Comparison of ENCODE assay signal across 8 mouse cellular contexts in genomic region chr16:5244411-5244810, GRCm38 (mm10). TPM values are rescaled to one million over a fixed set of nuclear protein-coding genes. Genes with fewer than 3 reads are reported as not detected.
DNase-seq lines count a peak whose midpoint lies in the region; ATAC-seq and TF ChIP-seq lines count a peak whose summit lies in the region.
"Had no signal": no experiment of that assay in that cellular context is flagged by ENCODE, and none has a peak within 500 bp of the region (broad histone marks: within the 10 kb centered on the region; RNA-seq: fewer than 3 reads in every experiment).

No protein-coding gene starts in this region.

- H3K36me3 ChIP-seq in heart, embryonic 12.5 days, result peaks cover 91% of the 10 kb centered on the region
- peaks cover 80% of the 10 kb centered on the region for H3K36me3 ChIP-seq in lung, embryonic 14.5 days (ENCODE audit: insufficient read depth)

- no peak overlapping the region for H3K4me3 ChIP-seq in heart, embryonic 12.5 days
- H3K4me3 ChIP-seq in lung, embryonic 14.5 days (ENCODE audit: low read depth, low read length), result no peak overlapping the region
- H3K4me3 ChIP-seq: hindbrain, embryonic 15.5 days had no signal

- peak; percentile 75 for ATAC-seq in activated CD4-positive, CD25-positive, alpha-beta regulatory T cell, adult 4 months
- ATAC-seq in heart, embryonic 12.5 days (ENCODE audit: insufficient number of reproducible peaks, low FRiP score), result peak; percentile 63; the same call in 1 of the 2 replicates
- ATAC-seq in lung, embryonic 14.5 days (ENCODE audit: insufficient read depth), result peak; percentile 71

- no peak overlapping the region for H3K9ac ChIP-seq in heart, embryonic 12.5 days
- no peak overlapping the region for H3K9ac ChIP-seq in lung, embryonic 14.5 days
- H3K9ac ChIP-seq: hindbrain, embryonic 15.5 days had no signal

- H3K9me3 ChIP-seq in heart, embryonic 12.5 days (replicated peaks), result no peaks in the 10 kb centered on the region
- H3K9me3 ChIP-seq in lung, embryonic 14.5 days (ENCODE audit: low read depth, low read length), result no peaks in the 10 kb centered on the region
- H3K9me3 ChIP-seq: hindbrain, embryonic 15.5 days had no signal

- no peak overlapping the region for H3K27ac ChIP-seq in heart, embryonic 12.5 days (ENCODE audit: poor library complexity, severe bottlenecking)
- H3K27ac ChIP-seq in lung, embryonic 14.5 days (ENCODE audit: low read depth), result no peak overlapping the region
- H3K27ac ChIP-seq: hindbrain, embryonic 15.5 days had no signal

- no peaks in the 10 kb centered on the region for H3K27me3 ChIP-seq in heart, embryonic 12.5 days (replicated peaks)
- H3K27me3 ChIP-seq in lung, embryonic 14.5 days (ENCODE audit: insufficient read depth, low read length), result no peaks in the 10 kb centered on the region
- H3K27me3 ChIP-seq: hindbrain, embryonic 15.5 days had no signal

- DNase-seq in CD8-positive naive resting alpha-beta T cell, adult 2 months (ENCODE audit: low read depth in 2 of 2, low spot score in 2 of 2), result peak; percentile 41 to 51
- peak; percentile 71 for DNase-seq in embryo, embryonic 10.5 days (ENCODE audit: low spot score)
- DNase-seq in kidney, postnatal 14 days, result peak; percentile 74
- peak; percentile 78 for DNase-seq in lung, embryonic 14.5 days
- DNase-seq in right cerebral cortex, adult 2 months (ENCODE audit: low spot score in 2 of 2), result peak; percentile 43 to 69

- no peak overlapping the region for H3K4me2 ChIP-seq in heart, embryonic 12.5 days
- H3K4me2 ChIP-seq in lung, embryonic 14.5 days, result no peak overlapping the region
- H3K4me2 ChIP-seq: hindbrain, embryonic 15.5 days had no signal

- H3K4me1 ChIP-seq in heart, embryonic 12.5 days (replicated peaks), result no peaks in the 10 kb centered on the region
- H3K4me1 ChIP-seq in lung, embryonic 14.5 days (ENCODE audit: insufficient read depth), result no peaks in the 10 kb centered on the region
- H3K4me1 ChIP-seq: hindbrain, embryonic 15.5 days had no signal

- TF ChIP-seq CTCF in lung, embryonic 14.5 days (IDR thresholded peaks at IDR 0.05; ENCODE audit: low read depth), result peak; percentile 89

- 38% methylated on average over 7 of the region's 7 CpGs for WGBS in heart, embryonic 12.5 days
- 34% methylated on average over 7 of the region's 7 CpGs for WGBS in lung, embryonic 14.5 days

RNA-seq across cellular contexts. Expression of gene Alg1, which starts 11.0 kb away (rescaled TPM):
- 10 to 100 TPM; 14.6 to 16.9 TPM for polyA plus RNA-seq in activated CD4-positive, CD25-positive, alpha-beta regulatory T cell, adult 4 months (2017; shearing (Covaris generic))
- polyA plus RNA-seq in heart, embryonic 12.5 days (2016; fragmentation: Nextera tagmentation; extraction: Ambion mirVana), result 23.9 and 24.6 TPM in 2 replicates
- polyA plus RNA-seq in lung, embryonic 14.5 days (2014; fragmentation: Nextera tagmentation; extraction: Ambion mirVana), result 32.0 and 32.9 TPM in 2 replicates

RNA-seq across cellular contexts. Expression of gene Eef2kmt, which starts 11.4 kb away (rescaled TPM):
- 10 to 100 TPM; 37.1 to 44.0 TPM for polyA plus RNA-seq in activated CD4-positive, CD25-positive, alpha-beta regulatory T cell, adult 4 months (2017; shearing (Covaris generic))
- 17.2 and 19.5 TPM in 2 replicates for polyA plus RNA-seq in heart, embryonic 12.5 days (2016; fragmentation: Nextera tagmentation; extraction: Ambion mirVana)
- polyA plus RNA-seq in lung, embryonic 14.5 days (2014; fragmentation: Nextera tagmentation; extraction: Ambion mirVana), result 27.2 and 28.4 TPM in 2 replicates

RNA-seq across cellular contexts. Expression of gene AU021092, which starts 22.3 kb away (rescaled TPM):
- not detected for polyA plus RNA-seq in activated CD4-positive, CD25-positive, alpha-beta regulatory T cell, adult 4 months (2017; shearing (Covaris generic))
- polyA plus RNA-seq in heart, embryonic 12.5 days (2016; fragmentation: Nextera tagmentation; extraction: Ambion mirVana), result 2.5 and 3.2 TPM in 2 replicates
- 3.4 and 4.5 TPM in 2 replicates for polyA plus RNA-seq in lung, embryonic 14.5 days (2014; fragmentation: Nextera tagmentation; extraction: Ambion mirVana)

RNA-seq across cellular contexts. Expression of gene Nagpa, which starts 40.6 kb away (rescaled TPM):
- 10 to 100 TPM; 10.5 to 17.3 TPM for polyA plus RNA-seq in activated CD4-positive, CD25-positive, alpha-beta regulatory T cell, adult 4 months (2017; shearing (Covaris generic))
- polyA plus RNA-seq in heart, embryonic 12.5 days (2016; fragmentation: Nextera tagmentation; extraction: Ambion mirVana), result 14.0 and 15.4 TPM in 2 replicates
- 20.8 and 23.3 TPM in 2 replicates for polyA plus RNA-seq in lung, embryonic 14.5 days (2014; fragmentation: Nextera tagmentation; extraction: Ambion mirVana)
